Mouse (Mus musculus) G1E-ER4 (cell line): ENCODE data around the gene 1700025C18Rik. TPM values are rescaled to one million over a fixed set of nuclear protein-coding genes. Genes with fewer than 3 reads are reported as not detected.

Experiments used
- GATA1 ChIP-seq: IDR thresholded peaks from one replicate; pipeline ENCODE4 v1.8.0; 2012; ENCODE audit warnings: low read length, inconsistent platforms
- polyA plus RNA-seq: library from polyadenylated mRNA; stranded (reverse); fragments of >175 nt; gene quantifications from 2 replicates; pipeline ENCODE4 v1.2.3, GENCODE M21; 2012

The 1700025C18Rik gene
- polyA plus RNA-seq, 1 experiment: not detected

DNA sequence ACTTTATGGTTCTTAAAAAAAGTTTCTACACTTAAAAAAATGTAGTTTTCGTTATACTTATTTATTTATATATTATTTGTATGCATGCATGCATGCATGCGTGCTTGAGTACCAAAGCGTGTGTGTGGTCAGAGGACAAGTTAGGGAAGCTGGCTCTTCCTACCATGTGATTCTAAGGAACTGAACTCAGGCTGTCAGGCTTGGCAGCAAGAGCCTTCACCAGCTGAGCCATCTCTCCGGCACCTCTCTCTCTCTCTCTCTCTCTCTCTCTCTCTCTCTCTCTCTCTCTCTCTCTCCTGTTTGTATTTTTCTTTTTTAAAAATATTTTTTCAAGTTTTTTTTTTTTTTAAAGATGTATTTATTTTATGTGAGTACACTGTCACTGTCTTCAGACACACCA, 30.6 kb downstream of the 1700025C18Rik start:
- TF ChIP-seq GATA1: no peak

DNA sequence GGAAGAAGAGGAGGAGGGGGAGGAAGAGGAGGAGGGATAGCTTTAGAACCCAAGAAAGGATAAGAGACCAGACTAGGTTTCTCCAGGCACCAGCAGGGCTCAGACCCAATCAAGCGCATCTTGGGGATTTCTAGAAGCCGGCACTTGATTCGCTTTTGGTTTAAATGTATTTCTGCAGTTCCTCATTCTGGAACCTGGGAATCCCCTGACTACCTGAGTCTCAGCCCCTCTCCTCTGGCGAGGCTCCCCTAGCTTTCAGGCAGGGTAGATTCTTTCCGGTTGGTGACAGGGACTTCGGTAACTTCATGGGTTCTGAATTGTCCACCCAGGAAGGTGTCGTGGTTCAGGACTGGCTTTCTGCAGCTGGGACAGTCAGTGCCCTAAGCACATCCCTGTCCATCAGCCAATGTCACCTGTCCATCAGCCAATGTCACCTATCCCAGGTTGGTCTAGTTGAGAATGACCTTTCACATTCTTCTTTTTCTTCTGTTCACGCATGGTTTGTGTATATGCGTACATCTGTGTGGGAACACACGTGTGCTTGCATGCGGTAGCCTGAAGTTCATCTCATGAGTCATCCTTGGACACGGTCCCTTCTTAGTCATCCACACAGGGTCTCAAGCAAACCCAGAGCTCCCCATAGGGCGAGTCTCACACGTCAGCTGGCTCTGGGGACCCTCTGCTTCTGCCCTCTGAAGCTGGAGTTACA, 34.0 kb downstream of the 1700025C18Rik start:
- no peak for TF ChIP-seq GATA1

DNA sequence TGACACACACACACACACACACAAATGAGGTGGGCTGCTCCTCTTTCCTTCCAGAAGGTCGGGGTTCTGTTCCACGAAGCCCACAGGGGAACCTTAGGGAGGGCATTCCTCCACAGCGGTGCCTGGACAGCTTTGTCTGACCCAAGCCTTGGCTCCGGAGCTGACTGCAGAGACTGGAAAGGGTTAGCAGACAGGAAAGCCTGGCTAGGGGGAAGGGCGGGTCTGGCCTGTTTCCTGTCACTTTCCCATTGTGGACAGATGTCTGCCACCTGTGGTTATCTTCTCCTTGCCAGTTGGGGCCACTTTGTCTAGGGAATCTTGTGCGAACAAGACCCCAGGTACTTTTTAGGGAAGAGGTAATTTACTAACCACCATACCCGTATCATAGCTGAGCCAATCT, 34.6 kb downstream of the 1700025C18Rik start:
- TF ChIP-seq GATA1: no peak

DNA sequence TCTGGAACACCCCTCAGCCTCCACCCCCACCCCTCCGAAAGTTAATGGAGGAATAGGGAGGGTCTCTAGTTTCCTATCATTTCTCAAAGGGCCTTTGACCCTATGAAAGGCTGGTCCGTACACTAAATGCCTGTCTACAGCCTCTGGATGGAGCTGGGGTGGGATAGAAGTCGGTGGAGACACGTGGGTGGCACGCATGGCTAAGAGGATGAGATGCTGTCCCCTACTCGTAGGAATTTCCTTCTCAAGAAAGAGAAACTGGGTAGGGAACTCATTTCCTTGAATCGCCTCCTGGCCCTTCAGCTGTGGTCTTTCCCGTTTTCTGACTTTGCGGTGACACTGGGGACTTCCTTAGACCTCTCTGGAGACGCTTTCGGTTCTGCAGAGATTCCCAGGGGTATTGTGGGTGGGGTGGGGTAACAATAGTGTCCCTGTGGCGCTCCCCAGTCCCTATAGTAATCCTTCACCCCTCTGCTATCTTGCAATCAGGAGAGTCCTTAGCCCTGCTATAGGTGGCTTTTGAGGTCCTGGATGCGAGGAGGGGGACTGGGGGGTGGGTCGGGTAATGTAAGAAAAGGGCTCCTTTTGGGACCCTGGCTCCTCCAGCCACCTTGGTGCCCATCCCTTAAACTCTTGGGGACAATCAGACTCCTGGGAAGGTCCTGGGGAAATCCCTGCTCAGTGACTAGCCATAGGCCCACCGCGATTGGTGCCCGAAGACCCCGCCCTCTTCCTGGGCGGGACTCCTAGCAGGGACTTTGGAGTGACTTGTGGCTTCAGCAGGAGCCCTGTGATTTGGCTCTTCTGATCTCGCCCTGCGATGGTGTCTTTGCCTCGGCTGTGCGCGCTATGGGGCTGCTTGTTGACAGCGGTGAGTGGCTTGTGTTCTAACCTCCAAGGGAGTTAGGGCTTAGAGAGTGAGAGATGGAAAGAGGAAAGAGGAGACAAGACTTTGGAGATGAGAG, 35.4 kb downstream of the 1700025C18Rik start, which contains the start of gene Cd40:
TSS of gene Cd40 (plus strand) at position 740 of the 965 bp plus-strand sequence.
- no peak for TF ChIP-seq GATA1

DNA sequence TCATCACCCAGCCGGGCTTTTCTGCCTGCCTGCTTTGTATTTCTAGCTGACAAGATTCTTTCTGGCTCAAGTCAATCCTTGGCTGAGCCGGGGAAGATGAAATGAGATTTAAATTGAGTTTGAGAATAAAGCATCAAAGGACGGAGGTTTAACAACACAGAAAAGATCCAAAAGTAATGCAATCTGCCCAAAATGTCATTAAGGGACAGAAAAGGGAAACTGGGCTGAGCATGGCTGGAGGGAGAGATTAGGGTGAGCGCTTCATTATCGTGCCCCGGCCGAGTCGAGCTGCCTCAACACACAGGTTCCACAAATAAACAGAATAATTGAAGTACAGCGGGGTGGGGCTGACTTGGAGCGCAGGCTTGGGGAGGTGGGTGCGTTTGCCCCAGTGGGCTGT, 39.0 kb downstream of the 1700025C18Rik start:
- no peak for TF ChIP-seq GATA1

- no peak for TF ChIP-seq GATA1
Measured at GRCm38 (mm10) chr2:165050826-165051548, 39.6 kb downstream of the 1700025C18Rik start.

- no peak for TF ChIP-seq GATA1
Measured at GRCm38 (mm10) chr2:165049044-165049443, 41.5 kb downstream of the 1700025C18Rik start.

- no peak for TF ChIP-seq GATA1
Measured at GRCm38 (mm10) chr2:165043729-165044128, 46.8 kb downstream of the 1700025C18Rik start.

- no peak for TF ChIP-seq GATA1
Measured at GRCm38 (mm10) chr2:165043090-165043636, 47.4 kb downstream of the 1700025C18Rik start.

DNA sequence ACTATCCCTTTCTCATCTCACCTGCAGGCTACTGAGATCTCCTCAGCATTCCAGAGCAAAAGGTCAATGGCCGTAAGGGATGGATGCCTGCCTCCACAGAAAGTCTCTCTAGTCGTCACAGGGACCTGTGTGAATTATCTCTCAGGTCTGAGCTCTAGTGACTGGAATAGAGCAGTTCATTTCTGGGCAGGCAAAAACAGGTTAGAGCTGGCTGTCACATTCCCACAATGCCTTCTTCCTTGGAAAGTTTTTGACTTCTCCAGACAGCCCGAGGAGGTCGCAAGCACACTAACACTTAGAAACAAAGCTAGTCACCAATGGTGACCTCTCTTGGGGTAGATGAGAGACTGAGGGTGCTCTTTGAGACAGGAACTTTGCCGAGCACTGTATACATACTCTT, 48.4 kb downstream of the 1700025C18Rik start:
- no peak for TF ChIP-seq GATA1

GRCm38 (mm10) chr2:165037415-165037814, 53.1 kb downstream of the 1700025C18Rik start:
- no peak for TF ChIP-seq GATA1

GRCm38 (mm10) chr2:165035058-165035431, 55.5 kb downstream of the 1700025C18Rik start:
- no peak for TF ChIP-seq GATA1

- TF ChIP-seq GATA1: no peak
Measured at GRCm38 (mm10) chr2:165034131-165035057, 56.2 kb downstream of the 1700025C18Rik start, which contains the start of gene Ncoa5. TSS of gene Ncoa5 (minus strand) at chr2:165034867.

- TF ChIP-seq GATA1: no peak
Measured at GRCm38 (mm10) chr2:165033306-165033705, 57.2 kb downstream of the 1700025C18Rik start.
